Mouse (Mus musculus) limb, embryonic 15.5 days (tissue): ENCODE measurements at regions not wholly inside any gene's neighbourhood (a gene's known extent, or its start where the extent isn't known, plus 50 kb on each side); places are given as distances from the start of the nearest gene placed in this dataset.

Experiments
- ATAC-seq: fragments of 200-750 bp; cut with Nextera tagmentation; 2 replicates; pipeline ENCODE4 v1.8.0; 2017; ENCODE audit warnings: low read depth, moderate TSS enrichment; ENCODE audit not compliant: insufficient number of reproducible peaks, low FRiP score, low TSS enrichment
- H3K27ac ChIP-seq: fragments of 300-500 bp; sonication (generic); 2 replicates; pipeline ENCODE4 v1.5.1; 2015; ENCODE audit warnings: moderate library complexity, mild to moderate bottlenecking, inconsistent platforms
- H3K27me3 ChIP-seq: fragments of 300-500 bp; sonication (generic); 2 replicates; pipeline ENCODE4 v1.6.1; 2015; ENCODE audit warnings: inconsistent platforms
- H3K36me3 ChIP-seq: fragments of 300-500 bp; sonication (generic); 2 replicates; pipeline ENCODE4 v1.6.1; 2015; ENCODE audit warnings: inconsistent platforms
- H3K4me1 ChIP-seq: fragments of 300-500 bp; sonication (generic); 2 replicates; pipeline ENCODE4 v1.6.1; 2015; ENCODE audit warnings: inconsistent platforms
- H3K4me2 ChIP-seq: fragments of 300-500 bp; sonication (generic); 2 replicates; pipeline ENCODE4 v1.6.1; 2015; ENCODE audit warnings: mild to moderate bottlenecking, inconsistent platforms
- H3K4me3 ChIP-seq: fragments of 300-500 bp; sonication (generic); 2 replicates; pipeline ENCODE4 v1.5.1; 2015; ENCODE audit warnings: mild to moderate bottlenecking, inconsistent platforms
- H3K9ac ChIP-seq: fragments of 300-500 bp; sonication (generic); 2 replicates; pipeline ENCODE4 v1.6.1; 2015; ENCODE audit warnings: inconsistent platforms
- H3K9me3 ChIP-seq: fragments of 300-500 bp; sonication (generic); 2 replicates; pipeline ENCODE4 v1.6.1; 2016; ENCODE audit warnings: inconsistent platforms
- WGBS: fragments of 180-500 bp; shearing (Covaris S2); methylation state at CpG from one replicate; pipeline ENCODE4 v1.1.7; 2015; 5-methylcytosine and 5-hydroxymethylcytosine counted together

- Histone ChIP-seq H3K9ac (no peak overlapping the region), H3K4me3 (no peak overlapping the region), H3K36me3 (no peaks in the 10 kb centered on the region), H3K4me2 (no peak overlapping the region), H3K27ac (no peak overlapping the region), H3K9me3 (no peaks in the 10 kb centered on the region), H3K4me1 (no peaks in the 10 kb centered on the region), H3K27me3 (no peaks in the 10 kb centered on the region)
- ATAC-seq = no peak
- WGBS = 60% methylated on average over 2 of the region's 2 CpGs
Observed at GRCm38 (mm10) chr2:46230791-46231450, 1113.7 kb upstream of the Zeb2 start.

GRCm38 (mm10) chr2:46218336-46218957 is 1101.3 kb upstream of the Zeb2 start:
- no peak for ATAC-seq
- 93% methylated on average over 7 of the region's 7 CpGs for WGBS

GRCm38 (mm10) chr2:46199341-46199740 is 1082.1 kb upstream of the Zeb2 start:
- H3K9ac ChIP-seq = no peak overlapping the region
- no peak overlapping the region for H3K27ac ChIP-seq
- H3K4me3 ChIP-seq = no peak overlapping the region
- H3K27me3 ChIP-seq = no peaks in the 10 kb centered on the region
- H3K9me3 ChIP-seq = no peaks in the 10 kb centered on the region
- H3K4me2 ChIP-seq = no peak overlapping the region
- WGBS = 65% methylated on average over 1 of the region's 1 CpGs
- no peaks in the 10 kb centered on the region for H3K36me3 ChIP-seq
- no peaks in the 10 kb centered on the region for H3K4me1 ChIP-seq
- ATAC-seq = no peak

More at GRCm38 (mm10) chr2:46218336-46218957, 1101.3 kb upstream of the Zeb2 start:
- Histone ChIP-seq H3K4me2 (no peak overlapping the region), H3K4me1 (no peaks in the 10 kb centered on the region), H3K9ac (no peak overlapping the region), H3K27ac (no peak overlapping the region), H3K36me3 (no peaks in the 10 kb centered on the region), H3K27me3 (no peaks in the 10 kb centered on the region), H3K4me3 (no peak overlapping the region), H3K9me3 (no peaks in the 10 kb centered on the region)

DNA sequence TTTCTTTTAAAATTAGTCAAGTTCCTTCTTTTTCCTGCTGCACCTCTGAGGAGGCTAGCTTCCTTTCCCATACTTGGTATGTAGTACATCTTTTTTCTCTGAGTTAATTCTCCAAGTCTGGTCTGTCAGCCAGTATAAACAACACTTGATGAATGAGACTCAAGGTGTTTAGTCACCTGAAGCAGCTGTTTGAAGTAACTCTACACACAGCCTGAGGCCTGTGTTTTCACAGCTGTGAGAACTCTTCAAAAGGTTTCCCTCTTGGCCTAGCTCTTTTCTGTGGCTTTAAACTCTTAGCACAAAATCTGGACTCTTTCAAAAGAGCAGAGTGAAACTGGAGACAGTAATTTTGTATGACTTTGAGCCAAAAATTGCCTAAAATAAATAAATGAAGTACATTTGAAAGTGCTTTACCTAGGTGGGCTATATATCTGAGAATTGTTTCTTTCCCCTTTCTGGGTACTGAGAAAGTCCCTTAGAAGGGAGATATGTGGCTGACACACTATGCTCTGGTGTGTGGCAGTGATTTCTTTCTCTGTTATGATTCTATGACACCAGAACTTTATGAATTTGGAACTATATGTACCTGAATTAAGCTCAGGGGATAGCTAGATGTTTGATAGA is 1070.2 kb upstream of the Zeb2 start:
- 0 out of 2 replicates have a peak, but pooled peaks have one; percentile 67 for ATAC-seq
- no peaks in the 10 kb centered on the region for H3K9me3 ChIP-seq
- H3K4me1 ChIP-seq = no peaks in the 10 kb centered on the region
- H3K27ac ChIP-seq = no peak overlapping the region
- no peak overlapping the region for H3K4me2 ChIP-seq
- no peaks in the 10 kb centered on the region for H3K27me3 ChIP-seq
- no peak overlapping the region for H3K9ac ChIP-seq
- H3K36me3 ChIP-seq = no peaks in the 10 kb centered on the region
- no peak overlapping the region for H3K4me3 ChIP-seq

DNA sequence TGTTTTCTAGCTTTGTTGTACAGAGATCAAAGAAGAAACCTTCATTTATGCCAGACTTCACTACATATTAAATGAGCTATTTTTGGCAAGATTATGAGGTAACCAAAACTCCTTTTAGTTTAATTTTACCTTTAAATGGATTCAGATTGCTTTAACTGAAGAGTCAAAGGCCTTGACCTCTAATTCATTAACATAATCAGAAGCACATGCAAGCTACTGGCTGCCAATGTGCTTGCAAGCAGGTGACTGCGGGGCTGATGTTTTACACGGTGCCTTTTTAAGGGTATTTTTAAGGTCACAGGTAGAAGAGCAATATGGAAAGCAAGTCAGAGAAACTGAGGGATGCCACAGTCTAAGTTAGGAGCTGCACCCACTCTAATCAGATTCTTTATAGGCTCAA is 1066.0 kb upstream of the Zeb2 start:
- Histone ChIP-seq H3K9me3 (no peaks in the 10 kb centered on the region), H3K36me3 (no peaks in the 10 kb centered on the region)
- ATAC-seq = no peak

DNA sequence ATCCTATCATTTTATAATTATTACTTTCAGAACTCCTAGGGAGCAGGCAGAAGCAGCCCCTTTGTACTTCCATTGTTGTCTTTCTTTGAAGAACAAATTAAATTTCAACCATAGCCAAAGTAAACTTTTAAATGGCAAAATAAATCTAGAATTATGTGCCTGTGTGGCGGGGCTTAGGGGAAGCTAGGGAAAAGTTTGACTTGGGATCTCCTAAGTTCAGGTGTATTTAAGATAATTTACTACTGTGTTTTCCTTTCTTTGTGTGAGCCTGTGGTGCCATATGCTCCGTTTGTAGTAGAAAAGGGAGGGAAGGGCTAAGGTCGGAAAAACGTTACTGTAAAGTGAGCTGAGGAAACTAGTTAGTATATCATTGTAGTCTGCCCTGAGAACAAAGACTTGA is 1062.5 kb upstream of the Zeb2 start:
- no peak overlapping the region for H3K27ac ChIP-seq
- H3K9me3 ChIP-seq = no peaks in the 10 kb centered on the region
- ATAC-seq = no peak
- H3K27me3 ChIP-seq = no peaks in the 10 kb centered on the region
- H3K4me3 ChIP-seq = no peak overlapping the region
- WGBS = 46% methylated on average over 4 of the region's 4 CpGs
- no peak overlapping the region for H3K4me2 ChIP-seq
- H3K4me1 ChIP-seq = no peaks in the 10 kb centered on the region
- H3K9ac ChIP-seq = no peak overlapping the region
- no peaks in the 10 kb centered on the region for H3K36me3 ChIP-seq

More for the DNA sequence above, 1066.0 kb upstream of the Zeb2 start:
- Histone ChIP-seq H3K4me1 (no peaks in the 10 kb centered on the region), H3K27me3 (no peaks in the 10 kb centered on the region), H3K27ac (no peak overlapping the region), H3K9ac (no peak overlapping the region), H3K4me3 (no peak overlapping the region), H3K4me2 (no peak overlapping the region)
- WGBS = 37% methylated on average over 2 of the region's 2 CpGs

GRCm38 (mm10) chr2:46168488-46168887 is 1051.3 kb upstream of the Zeb2 start:
- Histone ChIP-seq H3K4me3 (no peak overlapping the region), H3K27ac (no peak overlapping the region), H3K4me1 (no peaks in the 10 kb centered on the region), H3K36me3 (no peaks in the 10 kb centered on the region), H3K4me2 (no peak overlapping the region), H3K9me3 (no peaks in the 10 kb centered on the region), H3K27me3 (no peaks in the 10 kb centered on the region), H3K9ac (no peak overlapping the region)
- no peak for ATAC-seq
- WGBS = 51% methylated on average over 1 of the region's 1 CpGs

DNA sequence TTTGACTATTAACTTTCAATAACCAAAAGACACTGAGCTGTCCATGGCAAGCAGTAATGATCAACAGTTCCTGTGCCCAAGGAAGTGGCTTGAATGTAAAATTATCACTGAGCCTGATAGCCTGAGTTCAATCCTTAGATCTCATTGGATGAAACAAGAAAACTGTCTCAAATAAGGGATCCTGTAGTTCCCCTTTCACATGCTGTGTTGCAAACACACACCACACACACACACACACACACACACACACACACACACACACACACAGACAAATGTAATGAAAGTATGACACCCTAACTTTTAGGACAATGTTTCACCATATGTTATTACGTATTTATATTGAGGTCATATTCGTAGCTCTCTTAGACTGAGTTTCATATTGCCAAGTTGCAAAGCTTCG is 1032.7 kb upstream of the Zeb2 start:
- Histone ChIP-seq H3K4me1 (no peaks in the 10 kb centered on the region), H3K27ac (no peak overlapping the region), H3K27me3 (no peaks in the 10 kb centered on the region), H3K4me2 (no peak overlapping the region), H3K9me3 (no peaks in the 10 kb centered on the region), H3K9ac (no peak overlapping the region), H3K4me3 (no peak overlapping the region), H3K36me3 (no peaks in the 10 kb centered on the region)
- WGBS = 80% methylated on average over 3 of the region's 3 CpGs
- no peak for ATAC-seq

GRCm38 (mm10) chr2:46119871-46120270 is 1002.7 kb upstream of the Zeb2 start:
- H3K9me3 ChIP-seq = no peaks in the 10 kb centered on the region
- no peak overlapping the region for H3K4me3 ChIP-seq
- 61% methylated on average over 3 of the region's 3 CpGs for WGBS
- H3K27me3 ChIP-seq = no peaks in the 10 kb centered on the region
- H3K4me1 ChIP-seq = no peaks in the 10 kb centered on the region
- ATAC-seq = no peak
- no peak overlapping the region for H3K9ac ChIP-seq
- no peak overlapping the region for H3K27ac ChIP-seq
- H3K4me2 ChIP-seq = no peak overlapping the region
- no peaks in the 10 kb centered on the region for H3K36me3 ChIP-seq

DNA sequence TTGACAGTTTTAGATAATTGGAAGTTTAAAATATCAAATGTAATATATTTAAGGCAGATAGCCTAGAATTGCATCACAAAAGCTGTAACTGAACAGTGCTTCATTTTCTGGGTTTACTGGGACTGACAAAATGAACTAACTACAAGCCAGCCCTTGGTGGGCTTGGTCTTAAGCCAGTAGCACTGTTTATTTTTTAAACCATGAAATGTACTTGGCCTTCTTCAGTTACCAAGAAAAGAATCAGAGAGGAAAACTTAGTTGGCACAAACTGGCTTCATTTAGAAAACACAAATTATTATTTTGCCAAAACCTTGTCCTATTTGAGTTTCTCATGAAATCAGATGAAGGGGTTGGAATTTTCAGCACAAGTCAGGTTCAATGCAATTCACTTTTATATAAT is 989.8 kb upstream of the Zeb2 start:
- no peak overlapping the region for H3K9ac ChIP-seq
- no peaks in the 10 kb centered on the region for H3K27me3 ChIP-seq
- no peak overlapping the region for H3K4me2 ChIP-seq
- H3K9me3 ChIP-seq = no peaks in the 10 kb centered on the region
- no peaks in the 10 kb centered on the region for H3K4me1 ChIP-seq
- ATAC-seq = no peak
- H3K36me3 ChIP-seq = no peaks in the 10 kb centered on the region
- no peak overlapping the region for H3K4me3 ChIP-seq
- no peak overlapping the region for H3K27ac ChIP-seq

DNA sequence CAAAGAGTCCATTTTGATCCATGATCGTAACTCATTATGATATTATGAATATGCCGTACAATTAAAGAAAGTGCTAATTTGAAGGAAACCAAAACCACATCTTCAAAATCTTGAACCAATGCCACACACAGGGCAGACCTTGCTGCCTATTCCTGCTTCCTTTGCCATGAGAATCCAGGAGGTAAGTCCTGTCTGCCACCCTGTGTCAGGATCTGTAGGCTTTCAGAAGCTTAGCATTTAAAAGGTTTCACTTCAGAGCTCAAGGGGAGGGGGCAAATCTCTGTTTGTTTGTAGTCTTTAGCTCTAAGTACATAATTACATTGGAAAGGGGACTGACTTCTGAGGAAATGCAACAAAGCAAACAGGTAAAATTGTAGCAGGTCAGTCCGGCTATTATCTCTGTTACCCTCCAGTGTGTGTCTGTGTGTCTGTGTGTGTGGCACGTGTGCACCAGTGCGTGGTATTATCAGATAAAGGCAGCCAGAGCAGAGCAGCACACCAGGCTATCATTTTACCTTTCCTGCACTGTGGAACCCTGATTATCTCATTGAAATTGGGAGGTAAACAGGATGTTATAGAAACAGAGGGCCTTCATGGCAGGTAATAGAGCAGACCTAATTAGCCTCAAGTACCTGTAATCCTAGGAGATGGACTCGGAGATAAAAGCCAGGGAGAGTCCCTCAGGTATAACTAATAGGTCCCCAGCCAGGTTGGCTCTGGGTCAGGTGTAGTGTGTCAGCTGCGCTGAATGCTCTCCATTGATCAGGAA is 948.0 kb upstream of the Zeb2 start:
- Histone ChIP-seq H3K27me3 (no peaks in the 10 kb centered on the region), H3K9ac (no peak overlapping the region), H3K4me3 (no peak overlapping the region), H3K27ac (no peak overlapping the region), H3K9me3 (no peaks in the 10 kb centered on the region), H3K4me1 (no peaks in the 10 kb centered on the region), H3K4me2 (no peak overlapping the region), H3K36me3 (no peaks in the 10 kb centered on the region)
- WGBS = 64% methylated on average over 7 of the region's 7 CpGs
- ATAC-seq = no peak

DNA sequence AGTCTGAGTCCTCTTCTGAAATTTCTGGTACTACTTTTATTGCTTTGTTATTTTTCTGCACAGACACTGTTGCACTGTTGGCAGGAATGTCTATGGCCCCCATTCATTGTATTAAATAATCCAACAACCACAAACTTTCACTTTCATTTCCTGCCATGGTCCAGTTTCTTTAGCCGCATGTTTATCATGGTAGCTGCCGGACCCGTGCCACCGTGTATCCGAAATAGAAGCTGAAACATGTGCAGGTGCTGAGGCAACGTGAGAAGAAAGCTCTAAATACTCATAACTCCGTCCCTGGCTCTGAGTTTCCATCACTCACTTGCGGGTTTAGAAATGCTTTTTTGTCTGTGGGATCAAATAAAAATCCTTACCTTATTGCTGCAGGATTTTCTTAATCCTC is 938.5 kb upstream of the Zeb2 start:
- Histone ChIP-seq H3K9ac (no peak overlapping the region), H3K4me1 (no peaks in the 10 kb centered on the region), H3K9me3 (no peaks in the 10 kb centered on the region), H3K36me3 (no peaks in the 10 kb centered on the region), H3K4me2 (no peak overlapping the region), H3K27ac (no peak overlapping the region), H3K27me3 (no peaks in the 10 kb centered on the region), H3K4me3 (no peak overlapping the region)
- ATAC-seq = no peak
- 42% methylated on average over 8 of the region's 8 CpGs for WGBS
